Mouse (Mus musculus): Measurements from ENCODE around the gene Dph1. TPM values are rescaled to one million over a fixed set of nuclear protein-coding genes. Genes with fewer than 3 reads are reported as not detected.

The Dph1 gene
- polyA plus RNA-seq, 1 experiment, result 18.7 TPM

DNA sequence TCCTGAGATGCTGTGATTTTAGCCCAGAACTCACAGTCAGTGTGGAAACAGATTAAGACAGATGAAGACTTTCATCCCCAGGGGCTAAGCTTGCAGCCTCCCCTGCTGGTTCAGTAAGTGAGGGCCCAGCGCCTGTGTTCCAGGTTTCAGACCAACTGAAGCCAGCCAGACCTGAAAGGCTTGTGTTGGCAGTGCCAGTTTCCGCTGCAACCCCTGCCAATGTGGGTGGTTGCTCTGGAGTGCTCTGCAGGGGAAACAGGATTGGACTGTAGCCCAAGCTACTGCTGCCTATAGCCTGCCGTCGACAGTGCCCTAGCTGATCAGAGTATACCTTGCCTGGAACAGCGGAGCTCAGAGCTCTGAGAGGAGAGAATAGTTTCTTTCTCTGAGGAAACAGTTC is 58.8 kb downstream of the Dph1 start:
- H3K27ac ChIP-seq (ENCODE audit: insufficient read depth, low read length), result no peak overlapping the region
- no peak for TF ChIP-seq CTCF (IDR thresholded peaks at IDR 0.05; ENCODE audit: borderline replicate concordance, insufficient read depth, low read length)
- TF ChIP-seq POLR2A (IDR thresholded peaks at IDR 0.05; ENCODE audit: low read depth, low read length), result no peak
- H3K4me1 ChIP-seq (ENCODE audit: control insufficient read depth, insufficient read depth, low read length), result peaks cover 4% of the 10 kb centered on the region; the same call in 1 of the 2 replicates
- H3K4me3 ChIP-seq (ENCODE audit: insufficient read depth, low read length), result no peak overlapping the region

DNA sequence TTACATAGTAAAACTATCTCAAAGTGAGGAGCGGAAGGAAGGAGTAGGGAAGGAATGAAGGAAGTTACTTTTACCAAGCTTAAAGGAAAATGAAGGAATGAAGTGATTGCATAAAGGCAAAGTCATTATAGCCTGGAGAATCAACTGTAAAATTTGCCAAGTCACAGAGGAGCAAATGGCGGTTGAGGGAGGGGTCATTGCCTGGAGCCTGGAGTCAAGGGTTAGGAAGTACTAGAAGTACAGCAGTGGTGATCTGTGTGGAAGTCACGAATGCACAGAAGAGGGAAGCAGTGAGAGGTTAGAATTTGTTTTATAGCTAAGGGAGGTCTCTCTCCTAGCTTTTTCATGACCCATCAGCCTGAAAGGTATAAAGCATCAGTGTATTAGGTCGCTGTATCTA is 59.7 kb downstream of the Dph1 start:
- Histone ChIP-seq H3K4me1 (ENCODE audit: control insufficient read depth, insufficient read depth, low read length) (no peaks in the 10 kb centered on the region), H3K4me3 (ENCODE audit: insufficient read depth, low read length) (no peak overlapping the region), H3K27ac (ENCODE audit: insufficient read depth, low read length) (no peak overlapping the region)
- no peak for TF ChIP-seq POLR2A (IDR thresholded peaks at IDR 0.05; ENCODE audit: low read depth, low read length)
- TF ChIP-seq CTCF (IDR thresholded peaks at IDR 0.05; ENCODE audit: borderline replicate concordance, insufficient read depth, low read length), result no peak

DNA sequence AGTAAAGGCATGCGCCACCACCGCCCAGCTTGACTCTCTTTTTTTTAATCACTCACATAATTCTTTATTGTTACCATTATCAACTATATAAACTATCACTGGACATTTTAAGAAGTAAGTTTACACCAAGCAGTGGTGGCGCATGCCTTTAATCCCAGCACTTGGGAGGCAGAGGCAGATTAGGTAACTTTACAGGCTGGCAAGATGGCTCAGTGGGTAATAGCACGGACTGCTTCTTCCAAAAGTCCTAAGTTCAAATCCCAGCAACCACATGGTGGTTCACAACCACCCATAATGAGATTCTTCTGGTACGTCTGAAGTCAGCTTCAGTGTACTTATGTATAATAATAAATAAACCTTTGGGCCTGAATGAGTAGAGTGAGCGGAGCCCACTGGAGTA is 61.6 kb downstream of the Dph1 start:
- Histone ChIP-seq H3K4me1 (ENCODE audit: control insufficient read depth, insufficient read depth, low read length) (no peaks in the 10 kb centered on the region; the same call in 1 of the 2 replicates), H3K27ac (ENCODE audit: insufficient read depth, low read length) (no peak overlapping the region), H3K4me3 (ENCODE audit: insufficient read depth, low read length) (no peak overlapping the region)
- no peak for TF ChIP-seq POLR2A (IDR thresholded peaks at IDR 0.05; ENCODE audit: low read depth, low read length)
- no peak for TF ChIP-seq CTCF (IDR thresholded peaks at IDR 0.05; ENCODE audit: borderline replicate concordance, insufficient read depth, low read length)

Other genes with a start within 250 kb of the Dph1 start
- gene Hic1, start 21.7 kb downstream of the Dph1 start, polyA plus RNA-seq (2011; ENCODE audit: insufficient read length, low read depth, missing spikeins), result 20.7 and 29.3 TPM in 2 replicates
- 20.4 and 28.9 TPM in 2 replicates for gene Ovca2, start 12.4 kb downstream of the Dph1 start, polyA plus RNA-seq (2011; ENCODE audit: insufficient read length, low read depth, missing spikeins)
- gene Rtn4rl1, start 2.5 kb upstream of the Dph1 start, polyA plus RNA-seq (2011; ENCODE audit: insufficient read length, low read depth, missing spikeins), result 2.1 and 2.7 TPM in 2 replicates
- gene Rpa1, start 157.1 kb upstream of the Dph1 start, polyA plus RNA-seq (2011; ENCODE audit: insufficient read length, low read depth, missing spikeins), result 98.3 and 104 TPM in 2 replicates
- 6.5 and 7.3 TPM in 2 replicates for gene Smyd4, start 157.2 kb upstream of the Dph1 start, polyA plus RNA-seq (2011; ENCODE audit: insufficient read length, low read depth, missing spikeins)
- 1,069 and 1,358 TPM in 2 replicates for gene Serpinf1, start 231.5 kb upstream of the Dph1 start, polyA plus RNA-seq (2011; ENCODE audit: insufficient read length, low read depth, missing spikeins)
- not detected in 2 replicates for gene Serpinf2, start 248.3 kb upstream of the Dph1 start, polyA plus RNA-seq (2011; ENCODE audit: insufficient read length, low read depth, missing spikeins)